Mouse (Mus musculus) olfactory bulb, adult 2 months (tissue): ENCODE data around the gene Zfp990.
"Not testable (repeated sequence)": the region's sequence is repeated elsewhere in the genome, so short reads cannot be mapped to it uniquely, and the experiment has no call there.

Experiments used
- CTCF ChIP-seq: fragments of 200-500 bp; IDR thresholded peaks from 2 replicates; pipeline ENCODE4 v1.5.1; 2012; ENCODE audit warnings: low read depth, mild to moderate bottlenecking, low read length, moderate library complexity; ENCODE audit not compliant: insufficient read depth
- POLR2A ChIP-seq: fragments of 200-500 bp; IDR thresholded peaks from 2 replicates; pipeline ENCODE4 v1.6.1; 2012; ENCODE audit warnings: mild to moderate bottlenecking, low read depth, low read length, moderate library complexity; ENCODE audit not compliant: insufficient read depth

- not testable (repeated sequence) for TF ChIP-seq POLR2A, CTCF
Measured at GRCm38 (mm10) chr4:145570461-145570860, 59.9 kb downstream of the Zfp990 start.
